Mouse (Mus musculus): Measurements from ENCODE around the gene Clta.

DNA sequence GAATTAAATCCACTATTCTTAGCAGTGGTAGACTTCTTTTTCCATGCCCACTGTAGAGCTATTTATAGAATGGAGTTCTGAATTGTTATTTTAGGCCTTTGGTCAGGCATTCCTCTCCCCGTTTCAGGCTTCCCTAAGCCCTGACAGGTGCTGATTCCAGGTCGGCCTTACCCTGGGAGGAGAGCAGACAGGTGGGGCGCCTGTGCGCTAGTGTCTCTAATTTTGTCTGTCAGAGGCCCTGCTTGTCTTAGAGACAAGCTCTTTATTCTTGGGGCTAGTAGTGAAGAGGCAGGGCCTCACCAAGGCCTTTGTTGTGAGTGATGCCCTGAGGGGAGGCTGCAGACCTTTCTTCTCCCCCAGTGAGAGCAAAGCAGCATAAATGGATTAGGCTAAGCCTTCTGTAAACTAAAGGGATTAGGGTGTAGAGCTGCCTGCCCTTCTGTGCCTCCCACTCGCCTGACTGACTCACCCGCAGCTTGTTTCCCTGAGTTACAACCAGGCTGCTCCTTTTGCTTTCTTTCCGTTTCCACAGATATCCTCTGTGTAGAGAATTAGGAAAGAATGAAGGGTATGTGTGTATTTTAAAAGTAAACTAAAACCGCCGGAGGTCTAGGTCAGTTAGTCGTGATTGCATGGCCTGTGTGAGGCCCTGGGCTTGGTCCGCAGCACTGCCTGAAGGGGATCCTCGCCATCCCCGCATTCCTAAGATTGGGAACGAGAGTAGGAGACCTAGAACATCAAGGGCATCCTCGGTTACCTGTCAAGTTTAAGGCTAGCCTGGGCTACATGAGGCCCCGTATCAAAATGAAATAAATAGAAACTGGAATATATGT, 24.3 kb downstream of the Clta start:
- TF ChIP-seq MAFK (IDR thresholded peaks at IDR 0.05; ENCODE audit: borderline replicate concordance, low read depth, low read length) (no peak), ETS1 (IDR thresholded peaks at IDR 0.05; ENCODE audit: low read depth, low read length) (no peak), MAX (IDR thresholded peaks at IDR 0.05; ENCODE audit: low read length) (no peak), JUND (IDR thresholded peaks at IDR 0.05; ENCODE audit: low read depth, low read length) (no peak), ZNF384 (IDR thresholded peaks at IDR 0.05; ENCODE audit: low read depth, low read length) (no peak), CTCF (IDR thresholded peaks at IDR 0.05 in 2 of 3, conservative IDR thresholded peaks at IDR 0.05 in 1 of 3; ENCODE audit: control insufficient read depth in 1 of 3, insufficient read depth in 1 of 3, low read depth in 2 of 3, low read length in 3 of 3, poor library complexity in 1 of 3, severe bottlenecking in 1 of 3) (no peak), POLR2A (IDR thresholded peaks at IDR 0.05; ENCODE audit: control insufficient read depth in 1 of 2, insufficient read depth in 1 of 2, low read depth in 1 of 2, low read length in 2 of 2, poor library complexity in 1 of 2) (no peak), TBP (IDR thresholded peaks at IDR 0.05; ENCODE audit: low read depth, low read length) (no peak), USF1 (IDR thresholded peaks at IDR 0.05; ENCODE audit: low read depth, low read length) (no peak), CHD1 (IDR thresholded peaks at IDR 0.05; ENCODE audit: low read depth, low read length) (no peak), NELFE (IDR thresholded peaks at IDR 0.05; ENCODE audit: low read depth, low read length) (no peak), RCOR1 (IDR thresholded peaks at IDR 0.05; ENCODE audit: low read depth, low read length) (no peak), TCF12 (IDR thresholded peaks at IDR 0.05; ENCODE audit: low read depth, low read length) (no peak)
